Mouse (Mus musculus) heart, embryonic 15.5 days (tissue): ENCODE measurements around the gene Myog. TPM values are rescaled to one million over a fixed set of nuclear protein-coding genes. Genes with fewer than 3 reads are reported as not detected.
"Not testable (repeated sequence)": the region's sequence is repeated elsewhere in the genome, so short reads cannot be mapped to it uniquely, and the experiment has no call there.

Source experiments
- ATAC-seq: fragments of 200-750 bp; cut with Nextera tagmentation; replicated peaks from 2 replicates; pipeline ENCODE4 v1.8.0; 2017; ENCODE audit warnings: low read depth, moderate TSS enrichment; ENCODE audit not compliant: insufficient number of reproducible peaks, insufficient read depth, low FRiP score
- H3K27ac ChIP-seq: fragments of 300-500 bp; sonication (generic); 2 replicates; pipeline ENCODE4 v1.5.1; 2015; ENCODE audit warnings: mild to moderate bottlenecking, inconsistent platforms
- H3K27me3 ChIP-seq: fragments of 300-500 bp; sonication (generic); 2 replicates; pipeline ENCODE4 v1.6.1; 2015; ENCODE audit warnings: inconsistent platforms
- H3K36me3 ChIP-seq: fragments of 300-500 bp; sonication (generic); 2 replicates; pipeline ENCODE4 v1.6.1; 2015; ENCODE audit warnings: mild to moderate bottlenecking, inconsistent platforms
- H3K4me1 ChIP-seq: fragments of 300-500 bp; sonication (generic); replicated peaks from 2 replicates; pipeline ENCODE4 v1.6.1; 2015; ENCODE audit warnings: inconsistent platforms
- H3K4me2 ChIP-seq: fragments of 300-500 bp; sonication (generic); 2 replicates; pipeline ENCODE4 v1.6.1; 2015; ENCODE audit warnings: inconsistent platforms, mild to moderate bottlenecking, moderate library complexity
- H3K4me3 ChIP-seq: fragments of 300-500 bp; sonication (generic); 2 replicates; pipeline ENCODE4 v1.5.1; 2015; ENCODE audit warnings: mild to moderate bottlenecking, inconsistent platforms
- H3K9ac ChIP-seq: fragments of 300-500 bp; sonication (generic); 2 replicates; pipeline ENCODE4 v1.6.1; 2015; ENCODE audit warnings: mild to moderate bottlenecking, inconsistent platforms
- H3K9me3 ChIP-seq: fragments of 300-500 bp; sonication (generic); replicated peaks from 2 replicates; pipeline ENCODE4 v1.6.1; 2016; ENCODE audit warnings: inconsistent platforms
- WGBS: fragments of 180-500 bp; shearing (Covaris S2); methylation state at CpG from one replicate; pipeline ENCODE4 v1.1.7; 2015; ENCODE audit warnings: mixed read lengths; 5-methylcytosine and 5-hydroxymethylcytosine counted together
- polyA plus RNA-seq: library from polyadenylated mRNA; unstranded; fragments of >200 nt; fragmentation: Nextera tagmentation; extraction: Ambion mirVana; gene quantifications from 2 replicates; pipeline ENCODE4 v1.2.1, GENCODE M21; 2015

Myog gene
- 0.98 and 2.0 TPM in 2 replicates for polyA plus RNA-seq

GRCm38 (mm10) chr1:134289598-134290099 is at the start of gene Myog:
TSS of gene Myog (plus strand) at chr1:134289989.
- 38% methylated on average over 11 of the region's 11 CpGs for WGBS

GRCm38 (mm10) chr1:134240701-134241100 is 49.1 kb upstream of the Myog start:
- Histone ChIP-seq H3K36me3 (no peaks in the 10 kb centered on the region), H3K9ac (no peak overlapping the region), H3K4me2 (no peak overlapping the region), H3K27me3 (peaks cover 13% of the 10 kb centered on the region), H3K4me3 (no peak overlapping the region), H3K9me3 (no peaks in the 10 kb centered on the region), H3K27ac (no peak overlapping the region), H3K4me1 (peaks cover 37% of the 10 kb centered on the region)
- ATAC-seq: no peak
- WGBS: 78% methylated on average over 9 of the region's 9 CpGs

More at GRCm38 (mm10) chr1:134289598-134290099, at the start of gene Myog:
- no peaks in the 10 kb centered on the region for H3K27me3 ChIP-seq
- no peak for ATAC-seq
- H3K4me3 ChIP-seq: no peak within 1 kb of the TSS
- H3K36me3 ChIP-seq: no peaks in the 10 kb centered on the region
- H3K9ac ChIP-seq: no peak within 1 kb of the TSS
- peaks cover 20% of the 10 kb centered on the region for H3K4me1 ChIP-seq
- no peaks in the 10 kb centered on the region for H3K9me3 ChIP-seq
- H3K27ac ChIP-seq: 0 out of 2 replicates have a peak within 1 kb of the TSS, but pooled peaks have one; percentile 50
- peak within 1 kb of the TSS; percentile 34 for H3K4me2 ChIP-seq

- H3K36me3 ChIP-seq: no peaks in the 10 kb centered on the region
- H3K27me3 ChIP-seq: peaks cover 7% of the 10 kb centered on the region
- 70% methylated on average over 8 of the region's 8 CpGs for WGBS
- no peak overlapping the region for H3K4me2 ChIP-seq
- no peak for ATAC-seq
- H3K4me1 ChIP-seq: peaks cover 31% of the 10 kb centered on the region
- H3K4me3 ChIP-seq: no peak overlapping the region
- H3K9ac ChIP-seq: no peak overlapping the region
- H3K9me3 ChIP-seq: no peaks in the 10 kb centered on the region
- H3K27ac ChIP-seq: no peak overlapping the region
Observed at GRCm38 (mm10) chr1:134241298-134241697, 48.5 kb upstream of the Myog start.

- 47% methylated on average over 2 of the region's 2 CpGs for WGBS
- H3K4me3 ChIP-seq: no peak overlapping the region
- no peak overlapping the region for H3K9ac ChIP-seq
- peaks cover 31% of the 10 kb centered on the region for H3K4me1 ChIP-seq
- H3K9me3 ChIP-seq: no peaks in the 10 kb centered on the region
- H3K27me3 ChIP-seq: no peaks in the 10 kb centered on the region
- no peak for ATAC-seq
- no peaks in the 10 kb centered on the region for H3K36me3 ChIP-seq
- H3K4me2 ChIP-seq: no peak overlapping the region
- no peak overlapping the region for H3K27ac ChIP-seq
Observed at GRCm38 (mm10) chr1:134242286-134242685, 47.5 kb upstream of the Myog start.

- Histone ChIP-seq H3K4me2 (no peak overlapping the region), H3K4me1 (peaks cover 27% of the 10 kb centered on the region), H3K27ac (no peak overlapping the region), H3K9me3 (no peaks in the 10 kb centered on the region), H3K36me3 (no peaks in the 10 kb centered on the region), H3K27me3 (no peaks in the 10 kb centered on the region), H3K9ac (0 out of 2 replicates have a peak overlapping the region, but pooled peaks have one; percentile 28), H3K4me3 (no peak overlapping the region)
- ATAC-seq: no peak
- 76% methylated on average over 6 of the region's 6 CpGs for WGBS
Observed at GRCm38 (mm10) chr1:134243505-134243904, 46.3 kb upstream of the Myog start.

- Histone ChIP-seq H3K9me3 (no peaks in the 10 kb centered on the region), H3K4me2 (peak overlapping the region; percentile 52), H3K27ac (no peak overlapping the region), H3K36me3 (no peaks in the 10 kb centered on the region), H3K4me1 (peaks cover 24% of the 10 kb centered on the region), H3K27me3 (no peaks in the 10 kb centered on the region), H3K9ac (peak overlapping the region; percentile 28; the same call in 1 of the 2 replicates), H3K4me3 (no peak overlapping the region)
- 21% methylated on average over 35 of the region's 35 CpGs for WGBS
- peak; percentile 79 for ATAC-seq
Observed at GRCm38 (mm10) chr1:134243948-134244914, 45.6 kb upstream of the Myog start.

- H3K27me3 ChIP-seq: no peaks in the 10 kb centered on the region
- H3K4me1 ChIP-seq: peaks cover 20% of the 10 kb centered on the region
- no peaks in the 10 kb centered on the region for H3K9me3 ChIP-seq
- no peak overlapping the region for H3K4me3 ChIP-seq
- H3K4me2 ChIP-seq: no peak overlapping the region
- ATAC-seq: no peak
- no peaks in the 10 kb centered on the region for H3K36me3 ChIP-seq
- H3K9ac ChIP-seq: no peak overlapping the region
- no peak overlapping the region for H3K27ac ChIP-seq
- 85% methylated on average over 14 of the region's 14 CpGs for WGBS
Observed at GRCm38 (mm10) chr1:134245004-134245717, 44.6 kb upstream of the Myog start.

- Histone ChIP-seq H3K4me3 (no peak overlapping the region), H3K4me1 (peaks cover 14% of the 10 kb centered on the region), H3K4me2 (no peak overlapping the region), H3K9ac (no peak overlapping the region), H3K9me3 (no peaks in the 10 kb centered on the region), H3K27me3 (no peaks in the 10 kb centered on the region), H3K36me3 (no peaks in the 10 kb centered on the region), H3K27ac (no peak overlapping the region; the same call in 1 of the 2 replicates)
- WGBS: 35% methylated on average over 4 of the region's 4 CpGs
- ATAC-seq: no peak
Observed at GRCm38 (mm10) chr1:134246590-134246989, 43.2 kb upstream of the Myog start.

GRCm38 (mm10) chr1:134249681-134250080 is 40.1 kb upstream of the Myog start:
- H3K4me1 ChIP-seq, H3K27me3 ChIP-seq, H3K9ac ChIP-seq, H3K9me3 ChIP-seq, H3K27ac ChIP-seq, H3K4me3 ChIP-seq, H3K4me2 ChIP-seq, H3K36me3 ChIP-seq, ATAC-seq: not testable (repeated sequence)
- WGBS: 82% methylated on average over 1 of the region's 1 CpGs

- no peaks in the 10 kb centered on the region for H3K27me3 ChIP-seq
- WGBS: 89% methylated on average over 6 of the region's 6 CpGs
Observed at GRCm38 (mm10) chr1:134264341-134264740, 25.4 kb upstream of the Myog start.

GRCm38 (mm10) chr1:134265797-134266196 is 24.0 kb upstream of the Myog start:
- ATAC-seq: no peak
- Histone ChIP-seq H3K27ac (no peak overlapping the region), H3K4me1 (no peaks in the 10 kb centered on the region), H3K9me3 (no peaks in the 10 kb centered on the region), H3K4me2 (no peak overlapping the region), H3K27me3 (no peaks in the 10 kb centered on the region), H3K9ac (no peak overlapping the region), H3K36me3 (no peaks in the 10 kb centered on the region), H3K4me3 (no peak overlapping the region)
- 30% methylated on average over 2 of the region's 2 CpGs for WGBS

More at GRCm38 (mm10) chr1:134264341-134264740, 25.4 kb upstream of the Myog start:
- H3K27ac ChIP-seq: no peak overlapping the region
- H3K36me3 ChIP-seq: no peaks in the 10 kb centered on the region
- ATAC-seq: no peak
- no peaks in the 10 kb centered on the region for H3K9me3 ChIP-seq
- H3K4me3 ChIP-seq: no peak overlapping the region
- no peak overlapping the region for H3K9ac ChIP-seq
- H3K4me1 ChIP-seq: no peaks in the 10 kb centered on the region
- no peak overlapping the region for H3K4me2 ChIP-seq
